Mouse (Mus musculus) CH12F3 (cell line): ENCODE measurements around the gene Ccdc85b.
"Not testable (repeated sequence)": the region's sequence is repeated elsewhere in the genome, so short reads cannot be mapped to it uniquely, and the experiment has no call there.

Experiments
- in situ Hi-C: fragments of 300-500 bp; cut with MboI; formaldehyde crosslinking; loops from 2 replicates; pipeline ENCODE4 v1.14.3; 2020; ENCODE audit warnings: low sequenced_read_pairs

The Ccdc85b gene

DNA sequence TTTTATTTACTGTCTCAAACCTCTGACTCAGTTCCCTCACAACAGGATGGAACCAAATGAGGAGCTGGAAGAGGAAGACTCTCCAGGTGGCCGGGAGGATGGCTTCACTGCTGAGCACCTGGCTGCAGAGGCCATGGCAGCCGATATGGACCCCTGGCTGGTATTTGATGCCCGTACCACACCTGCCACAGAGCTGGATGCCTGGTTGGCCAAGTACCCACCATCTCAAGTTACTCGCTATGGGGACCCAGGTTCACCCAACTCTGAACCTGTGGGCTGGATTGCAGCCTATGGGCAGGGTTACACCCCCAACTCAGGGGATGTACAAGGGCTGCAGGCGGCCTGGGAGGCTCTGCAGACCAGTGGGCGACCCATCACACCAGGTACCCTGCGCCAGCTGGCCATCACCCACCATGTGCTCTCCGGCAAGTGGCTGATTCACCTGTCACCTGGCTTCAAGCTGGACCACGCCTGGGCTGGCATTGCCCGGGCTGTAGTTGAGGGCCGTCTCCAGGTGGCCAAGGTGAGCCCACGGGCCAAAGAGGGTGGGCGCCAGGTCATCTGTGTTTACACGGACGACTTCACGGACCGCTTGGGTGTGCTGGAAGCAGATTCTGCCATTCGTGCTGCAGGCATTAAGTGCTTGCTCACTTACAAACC is 31.7 kb downstream of the Ccdc85b start:
- in situ Hi-C loops, result no loop called here

DNA sequence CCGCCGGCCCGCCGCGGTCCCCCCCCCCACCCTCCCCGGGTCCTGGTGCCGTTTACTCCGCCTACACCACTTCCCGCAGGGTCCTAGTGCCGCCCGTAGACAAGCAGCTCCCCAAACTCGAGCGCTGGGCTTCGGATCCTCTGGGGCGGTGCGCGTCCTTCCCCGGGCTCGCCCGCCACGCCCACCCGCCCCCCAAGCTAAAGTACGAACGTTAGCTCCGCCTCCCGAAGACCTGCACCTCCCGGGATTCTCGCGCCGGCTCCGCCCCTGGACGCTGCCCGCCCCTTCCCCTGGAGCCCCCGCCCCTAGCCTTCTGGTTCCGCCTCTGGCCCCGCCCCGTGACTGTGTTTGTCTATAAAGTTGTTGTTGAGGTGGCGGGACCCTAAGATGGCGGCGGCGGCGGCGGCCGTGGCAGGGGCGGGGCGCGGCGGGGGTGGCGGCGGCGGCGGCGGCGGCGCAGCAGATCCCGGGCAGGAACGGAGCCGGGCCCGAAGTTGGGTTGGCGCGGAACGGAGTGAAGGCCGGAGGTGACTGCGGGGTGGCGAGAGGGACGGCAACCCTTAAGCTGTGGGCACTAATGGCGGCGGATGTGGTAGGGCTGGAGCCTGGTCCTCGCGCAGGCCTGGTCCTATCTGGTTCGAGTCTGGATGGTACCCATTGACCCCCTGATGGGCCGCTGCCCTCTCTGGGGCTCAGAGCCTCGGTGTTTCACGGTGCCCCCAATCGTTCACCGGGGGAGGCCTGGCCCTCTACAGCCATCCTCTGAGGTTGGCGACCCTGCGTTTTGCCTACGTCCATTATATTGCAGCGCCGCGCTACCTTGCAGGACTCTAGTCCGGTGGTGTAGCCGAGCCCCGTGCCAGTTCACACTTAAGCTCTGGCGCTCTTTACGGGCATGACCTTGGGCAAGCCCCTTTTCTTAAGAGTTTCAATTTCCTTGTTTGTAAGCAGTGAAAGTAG is 32.6 kb downstream of the Ccdc85b start, which contains the start of the genes Drap1 and AI837181:
Drap1 (minus strand) TSS at position 198 of the 960 bp plus-strand sequence.
AI837181 (plus strand) TSS at position 363 of the 960 bp plus-strand sequence.
- in situ Hi-C loops, result no loop called here

DNA sequence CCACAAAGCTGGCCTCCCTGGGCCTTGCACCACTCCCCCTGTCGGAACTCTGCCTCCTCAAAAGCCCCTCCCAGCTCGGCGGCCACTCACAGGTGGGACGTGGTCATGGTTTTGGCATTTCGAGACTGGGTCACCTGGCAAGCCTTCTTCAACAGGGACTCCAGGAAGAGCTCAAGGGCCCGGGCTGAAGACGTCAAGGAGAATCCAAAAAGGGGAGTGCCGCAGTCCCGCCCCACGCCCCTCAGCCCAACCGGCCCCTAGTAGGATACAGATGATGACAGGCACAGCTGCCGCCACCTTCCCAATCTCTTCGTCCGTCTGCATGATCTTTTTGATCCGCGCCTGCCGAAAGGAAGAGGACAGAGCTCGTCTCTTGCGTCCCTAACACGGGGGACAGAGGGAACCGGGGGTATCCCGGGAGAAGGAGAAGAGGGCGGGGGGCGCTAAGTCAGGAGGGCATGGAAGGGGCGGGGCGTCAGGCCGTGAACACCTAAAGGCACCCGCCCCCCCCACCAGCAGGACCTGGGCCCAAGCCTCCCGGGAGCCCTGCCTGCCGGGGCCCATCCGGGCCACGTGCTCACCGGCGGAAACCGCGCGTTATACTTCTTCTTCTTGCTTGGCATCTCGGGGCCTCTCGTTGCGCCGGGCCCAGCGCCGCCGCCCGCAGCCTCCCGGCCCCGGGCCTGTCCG is 33.5 kb downstream of the Ccdc85b start:
- in situ Hi-C loops, result no loop called here

DNA sequence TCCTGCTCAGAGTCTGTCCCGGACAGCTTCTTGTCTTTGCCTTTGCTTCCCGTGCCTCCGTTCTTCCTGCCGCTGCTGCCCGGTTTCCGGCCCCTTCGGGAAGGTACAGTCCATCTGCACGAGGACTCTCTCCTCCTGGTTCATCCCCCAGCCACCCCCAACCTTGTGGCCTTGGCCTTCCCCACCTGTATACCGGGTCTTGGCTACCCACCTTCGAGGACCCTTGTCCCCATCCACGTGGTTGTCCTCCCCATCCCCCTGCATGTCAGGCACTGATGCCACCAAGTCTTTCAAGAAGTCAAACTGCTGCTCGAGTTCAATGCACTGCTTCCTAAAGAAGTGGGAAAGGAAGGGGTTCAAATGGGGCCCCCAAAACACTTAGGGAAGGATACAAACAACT is 34.1 kb downstream of the Ccdc85b start:
- in situ Hi-C loops, result no loop called here

DNA sequence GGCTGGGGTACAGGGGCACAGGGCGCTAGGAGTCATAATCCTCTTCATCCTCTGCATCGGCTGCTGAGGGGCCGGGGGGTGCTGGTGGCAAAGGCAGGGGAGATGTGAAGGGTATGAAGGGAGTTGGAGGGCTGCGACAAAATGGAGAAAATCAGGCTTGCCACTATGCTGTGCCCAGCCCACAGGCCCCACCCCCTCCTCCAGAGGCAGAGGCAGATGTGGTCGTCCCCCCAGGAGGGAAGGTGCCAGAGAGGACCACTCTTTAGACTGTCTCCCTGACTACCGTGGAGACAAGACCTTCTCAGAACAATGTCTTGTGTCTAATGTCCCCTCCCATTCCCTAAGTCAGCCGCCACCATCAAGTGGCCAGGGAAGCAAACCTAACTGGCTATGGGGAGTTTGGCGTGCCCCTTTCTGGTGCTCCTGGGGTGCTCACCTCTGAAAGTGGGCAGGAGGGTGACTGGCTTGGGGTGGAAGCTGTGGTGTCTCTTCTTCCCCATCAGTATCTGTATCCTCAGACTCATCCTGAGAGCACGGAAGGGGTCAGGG is 34.7 kb downstream of the Ccdc85b start:
- in situ Hi-C loops, result no loop called here

DNA sequence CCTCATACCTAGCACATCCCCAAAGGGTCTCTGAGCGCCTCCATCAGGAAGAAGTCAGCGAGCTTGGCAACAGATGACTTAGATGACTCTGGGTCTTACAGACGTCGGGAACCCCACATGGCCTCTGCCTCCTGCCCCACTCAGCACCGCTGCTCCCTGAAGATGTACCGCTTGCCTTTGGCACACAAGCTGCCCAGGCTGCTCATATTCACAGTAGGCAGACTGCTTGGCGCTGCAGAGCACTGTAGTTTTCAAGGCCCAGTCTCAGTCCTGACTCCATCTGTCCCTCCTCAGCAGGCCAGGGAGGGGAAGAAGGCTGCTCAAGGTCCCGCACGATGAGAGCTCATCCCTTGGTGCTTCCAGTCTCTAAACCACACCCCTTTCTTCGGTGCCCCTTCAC is 35.4 kb downstream of the Ccdc85b start:
- in situ Hi-C loops, result no loop called here

DNA sequence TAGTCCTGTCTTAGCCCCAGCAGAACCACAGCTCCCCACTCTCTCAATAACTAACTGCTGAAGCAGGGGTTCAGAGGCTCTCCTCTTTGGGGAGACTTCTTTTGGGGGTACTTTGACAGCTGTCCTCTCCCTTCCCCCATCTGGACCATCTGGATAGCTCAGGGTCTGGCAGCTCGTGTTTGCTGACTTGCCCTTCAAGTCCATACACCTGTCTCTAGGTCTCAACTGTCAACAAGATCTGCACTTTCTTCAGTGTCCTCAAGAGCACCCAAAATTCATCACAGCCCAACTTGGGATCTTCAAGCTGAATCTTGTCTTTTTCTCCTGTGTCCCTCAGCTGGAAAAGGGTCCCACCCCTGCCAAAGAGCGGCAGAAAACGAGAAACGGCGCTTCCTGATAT is 35.9 kb downstream of the Ccdc85b start:
- in situ Hi-C loops, result no loop called here

DNA sequence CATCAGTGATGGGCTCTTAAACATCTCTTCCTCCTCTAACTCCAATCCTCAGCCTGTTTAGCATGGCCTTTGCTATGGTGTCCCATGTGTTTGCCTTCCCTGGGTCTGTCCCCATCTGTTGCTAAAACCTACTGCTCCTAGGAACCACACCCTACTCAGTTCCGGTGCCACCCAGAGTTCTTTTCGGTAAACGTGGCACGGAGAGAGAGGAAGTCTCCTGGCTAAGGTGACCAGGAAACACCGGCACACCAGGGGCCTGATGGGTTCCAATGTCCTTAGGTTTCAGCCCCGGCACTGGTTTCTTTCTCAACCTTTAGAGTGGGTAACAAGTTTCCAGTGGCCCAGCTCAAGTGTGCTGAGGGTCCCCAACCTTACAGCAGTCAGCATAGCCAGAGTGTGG is 37.1 kb downstream of the Ccdc85b start:
- in situ Hi-C loops, result no loop called here

DNA sequence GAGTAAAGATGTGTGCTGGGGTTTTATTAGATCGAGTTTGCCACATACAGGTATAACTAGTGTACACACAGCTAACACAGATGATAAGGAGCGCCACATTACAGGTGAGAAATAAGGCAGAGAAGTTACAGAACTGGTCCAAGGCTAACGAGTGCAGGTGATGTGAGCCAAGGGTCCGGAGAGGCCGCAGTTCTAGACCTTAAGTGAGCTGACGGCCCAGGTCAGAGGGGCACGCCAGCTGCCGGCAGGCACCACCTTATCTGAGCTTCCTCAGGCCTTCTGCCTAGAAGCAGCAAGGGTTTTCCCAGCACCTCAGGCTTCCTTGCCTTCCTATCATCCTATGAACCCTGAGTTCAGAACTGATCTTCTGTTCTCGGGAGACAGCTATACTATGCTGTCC is 38.1 kb downstream of the Ccdc85b start:
- in situ Hi-C loops, result no loop called here

DNA sequence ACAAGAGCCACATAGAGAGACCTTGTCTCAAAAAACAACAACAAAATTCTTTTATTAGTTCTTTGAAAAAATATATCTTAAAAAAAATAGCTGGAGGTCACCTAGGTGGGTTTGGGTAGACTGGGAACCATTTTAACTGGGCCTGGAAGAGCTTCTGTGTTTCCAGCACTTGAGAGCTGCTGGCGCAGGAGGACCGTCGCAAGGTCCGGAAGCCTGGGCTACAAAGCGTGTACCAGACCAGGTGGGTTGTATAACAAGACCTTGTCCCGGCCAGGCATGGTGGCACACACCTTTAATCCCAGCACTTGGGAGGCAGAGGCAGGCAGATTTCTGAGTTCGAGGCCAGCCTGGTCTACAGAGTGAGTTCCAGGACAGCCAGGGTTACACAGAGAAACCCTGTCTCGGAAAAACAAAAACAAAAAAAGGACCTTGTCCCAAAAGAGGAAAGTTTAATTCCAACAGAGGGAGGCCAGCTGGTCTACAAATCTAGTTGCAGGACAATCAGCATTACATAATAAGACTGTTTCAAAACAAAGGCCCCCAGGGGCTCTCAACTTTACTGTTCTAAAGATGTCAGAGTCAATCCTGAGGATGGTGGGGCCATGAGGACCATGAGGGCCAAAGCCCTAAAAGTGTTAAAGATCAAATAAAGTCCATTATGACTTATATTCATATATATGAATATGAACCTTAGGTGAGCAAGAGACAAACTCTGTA is 38.8 kb downstream of the Ccdc85b start:
- in situ Hi-C loops, result no loop called here

DNA sequence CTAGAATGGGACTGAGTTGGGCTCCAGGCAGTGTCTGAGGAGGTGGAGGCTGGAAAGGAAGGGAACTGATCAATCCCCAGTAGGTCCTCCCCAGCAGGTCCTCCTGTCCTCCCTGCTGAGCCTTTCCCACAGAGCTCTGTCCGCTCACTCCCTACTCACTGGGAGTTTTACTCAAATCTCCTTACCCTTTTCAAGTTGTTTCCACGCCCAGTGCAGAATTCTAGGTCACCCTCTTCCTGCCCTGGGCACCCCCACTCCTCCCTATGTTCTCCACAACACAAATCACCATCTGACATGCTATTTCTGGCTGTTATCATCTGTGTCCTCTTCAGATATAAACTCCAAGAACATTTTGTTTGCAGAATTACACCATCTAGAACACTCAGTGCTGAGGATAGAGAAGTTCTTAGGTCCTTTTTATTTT is 43.1 kb downstream of the Ccdc85b start:
- in situ Hi-C loops, result no loop called here

DNA sequence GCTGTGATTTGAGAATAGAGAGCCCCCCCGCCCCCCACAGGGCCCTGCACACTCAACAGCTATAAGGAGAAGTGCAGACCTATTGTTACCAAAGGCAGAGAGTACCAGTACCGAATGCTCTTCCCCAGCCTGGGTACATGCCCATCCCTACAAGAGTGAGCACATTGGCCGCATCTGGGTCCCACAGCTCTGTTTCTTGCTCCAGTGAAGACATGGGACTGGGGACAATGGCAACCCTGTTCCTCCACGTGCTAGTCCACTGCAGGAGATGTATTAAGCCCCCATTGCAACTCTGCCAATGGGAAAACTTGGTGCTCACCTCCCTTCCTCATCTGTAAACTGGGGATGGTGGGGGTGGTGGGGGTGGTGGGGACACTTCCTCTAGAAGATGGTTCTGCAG is 43.9 kb downstream of the Ccdc85b start:
- in situ Hi-C loops, result no loop called here

DNA sequence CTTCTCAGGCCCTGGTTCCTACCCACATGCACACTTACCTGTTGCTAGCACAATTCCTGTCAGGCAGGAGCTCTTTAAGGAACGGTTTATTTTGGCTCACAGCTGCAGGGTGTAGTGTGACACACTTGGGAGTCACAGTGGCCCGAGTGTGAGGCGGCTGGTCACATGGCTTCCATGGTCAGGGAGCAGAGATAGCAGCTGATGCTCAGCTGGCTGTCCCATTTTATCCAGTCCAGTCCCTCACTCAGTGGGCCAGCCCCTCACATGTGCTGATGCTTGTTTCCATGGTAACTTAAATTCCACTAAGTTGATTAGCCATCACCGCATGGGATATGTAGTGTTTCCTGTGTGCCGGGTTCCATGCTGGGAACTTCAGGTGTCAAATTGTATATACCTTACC is 45.7 kb downstream of the Ccdc85b start:
- in situ Hi-C loops, result no loop called here

DNA sequence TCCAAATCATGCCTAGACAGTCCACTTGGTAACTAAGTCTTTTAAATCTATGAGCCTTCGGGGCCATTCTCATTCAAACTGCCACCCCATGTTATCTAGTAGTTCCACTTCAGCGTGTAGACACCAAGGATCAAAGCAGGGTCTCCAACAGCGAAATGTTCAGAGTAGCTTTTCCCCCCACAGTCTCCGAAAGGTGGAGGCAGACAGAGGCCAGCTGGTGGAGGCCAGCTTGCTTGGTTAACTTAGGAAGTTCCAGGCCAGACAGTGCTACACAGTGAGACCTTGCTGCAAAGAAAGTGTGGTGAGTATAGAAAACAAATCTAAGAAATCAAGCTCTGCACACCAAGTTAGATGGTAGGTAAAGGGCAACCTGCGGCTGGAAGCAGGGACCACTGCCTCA is 47.1 kb downstream of the Ccdc85b start:
- in situ Hi-C loops, result no loop called here

DNA sequence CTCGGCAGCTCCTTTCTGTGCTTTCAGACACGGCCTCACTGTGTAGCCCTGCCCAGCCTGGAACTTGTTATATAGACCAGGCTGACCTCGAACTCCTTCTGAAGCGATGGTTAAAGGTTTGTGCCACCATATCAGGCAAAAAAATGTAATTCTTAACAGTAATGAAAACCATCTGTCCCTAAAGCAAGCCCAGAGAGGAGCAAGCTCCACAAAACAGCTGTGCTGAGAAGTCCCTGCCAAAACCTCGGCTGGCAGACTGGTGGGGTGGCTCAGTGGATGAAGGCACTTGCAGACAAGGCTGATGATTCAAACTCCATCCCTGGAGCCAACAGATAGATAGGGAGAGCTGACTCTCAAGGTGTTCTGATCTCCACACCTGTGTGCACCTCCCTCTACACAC is 48.6 kb downstream of the Ccdc85b start:
- in situ Hi-C loops, result no loop called here

DNA sequence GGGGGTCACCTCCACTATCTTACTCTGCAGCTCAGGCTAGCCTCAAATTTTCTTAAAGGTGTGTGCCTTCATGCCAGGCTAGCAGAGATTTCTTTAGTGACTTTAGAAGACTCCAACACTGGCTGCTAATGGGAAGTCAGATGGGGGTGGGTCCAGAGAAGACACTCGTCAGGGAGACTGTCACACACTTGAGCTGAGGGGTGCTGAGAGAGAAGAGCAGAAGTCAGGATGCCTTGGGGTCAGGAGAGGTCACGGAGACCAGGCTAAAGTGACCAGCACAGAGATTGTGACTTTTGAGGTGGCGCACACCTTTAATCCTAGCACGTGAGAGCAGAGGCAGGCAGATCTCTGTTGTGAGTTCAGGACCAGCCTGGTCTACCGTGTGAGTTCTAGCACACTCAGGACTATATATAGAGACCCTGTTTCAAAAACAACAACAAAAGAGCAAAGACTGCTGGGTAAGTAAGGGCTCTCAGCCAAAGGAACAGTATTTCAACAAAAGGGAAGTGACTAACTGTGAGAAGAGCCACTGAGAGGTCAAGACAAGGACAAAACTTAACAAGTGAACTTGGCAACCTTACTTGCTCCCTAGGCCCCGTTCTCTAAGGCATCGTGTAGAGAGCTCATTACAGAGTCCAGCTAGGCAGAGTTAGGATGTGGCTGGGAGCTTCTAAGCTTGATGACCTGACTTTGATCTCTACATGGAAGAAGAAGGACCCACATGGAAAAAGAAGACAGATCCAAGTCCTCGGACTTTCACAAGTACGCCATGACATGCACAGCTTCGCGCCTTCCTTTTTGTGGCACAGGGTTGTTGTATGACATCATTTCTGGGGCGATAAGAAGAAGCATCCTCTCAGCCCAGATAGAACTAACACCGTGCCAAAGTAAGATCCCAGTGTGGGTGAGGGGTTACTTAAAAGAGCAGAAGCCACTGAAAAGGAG is 49.4 kb downstream of the Ccdc85b start:
- in situ Hi-C loops, result no loop called here

DNA sequence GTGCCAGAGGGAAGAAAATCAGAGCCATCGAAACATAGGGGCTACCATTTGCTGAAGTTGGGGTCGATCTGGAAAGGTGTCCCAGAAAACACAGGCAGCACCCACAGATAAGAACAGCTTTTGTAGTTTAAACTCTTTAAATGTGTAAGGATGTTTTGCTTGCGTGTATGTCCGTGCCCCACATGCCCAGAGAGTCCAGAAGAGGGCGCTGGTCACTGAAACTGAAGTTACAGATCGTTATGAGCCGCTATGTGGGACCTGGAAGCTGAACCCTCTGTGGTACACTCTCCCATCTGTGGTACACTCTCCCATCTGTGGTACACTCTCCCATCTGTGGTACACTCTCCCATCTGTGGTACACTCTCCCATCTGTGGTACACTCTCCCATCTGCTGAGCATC is 50.6 kb downstream of the Ccdc85b start:
- in situ Hi-C loops, result no loop called here

DNA sequence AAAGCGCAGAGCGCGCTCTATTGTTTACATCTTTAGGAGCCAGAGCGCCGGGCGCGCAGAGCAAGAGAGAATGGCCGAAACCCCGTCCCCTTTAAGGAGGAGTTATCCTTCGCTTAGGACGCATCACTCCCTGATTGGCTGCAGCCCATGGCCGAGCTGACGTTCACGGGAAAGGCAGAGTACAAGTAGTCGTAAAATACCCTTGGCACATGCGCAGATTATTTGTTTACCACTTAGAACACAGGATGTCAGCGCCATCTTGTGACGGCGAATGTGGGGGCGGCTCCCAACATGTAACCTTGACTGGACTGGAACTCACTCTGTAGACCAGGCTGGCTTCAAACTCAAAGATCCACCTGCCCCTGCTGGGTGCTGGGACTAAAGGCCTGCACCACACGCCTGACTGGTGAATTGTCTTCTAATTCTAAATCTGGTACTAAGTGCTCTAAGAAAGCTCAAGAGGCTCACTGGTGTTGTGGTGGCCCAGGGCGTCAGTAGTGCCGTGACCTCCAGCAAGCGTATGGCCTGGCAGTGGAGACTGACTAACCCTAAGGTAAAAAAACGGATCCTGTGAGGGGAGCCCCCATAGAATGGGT is 51.1 kb downstream of the Ccdc85b start:
- in situ Hi-C loops, result not testable (repeated sequence)

DNA sequence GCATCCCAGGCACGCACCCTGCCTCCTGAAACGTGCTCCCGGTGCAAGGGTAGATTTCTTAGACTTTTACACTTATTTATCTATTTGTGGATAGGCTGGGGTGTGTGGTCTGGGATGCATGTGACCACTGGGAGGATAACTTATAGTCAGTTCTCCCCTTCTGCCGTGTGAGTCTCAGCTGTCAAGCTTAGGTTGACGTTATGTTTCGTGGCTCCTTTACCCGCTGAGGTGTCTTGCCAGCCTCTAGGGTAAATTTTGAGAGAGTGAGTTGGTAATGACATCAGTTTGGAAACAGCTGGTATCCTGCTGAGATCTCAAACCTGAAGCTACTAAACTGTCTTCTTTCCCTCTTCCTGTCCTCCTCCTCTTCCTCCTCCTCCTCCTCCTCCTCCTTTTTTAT is 51.8 kb downstream of the Ccdc85b start:
- in situ Hi-C loops, result no loop called here
